Mouse (Mus musculus) liver, postnatal 0 days (tissue): ENCODE measurements at regions not wholly inside any gene's neighbourhood (a gene's known extent, or its start where the extent isn't known, plus 50 kb on each side); places are given as distances from the start of the nearest gene placed in this dataset.

Experiments used
- CTCF ChIP-seq: sonication (generic); IDR thresholded peaks from 2 replicates; pipeline ENCODE4 v1.5.1; 2016; ENCODE audit warnings: antibody characterized with exemption, low read depth
- EP300 ChIP-seq: IDR thresholded peaks from 2 replicates; pipeline ENCODE4 v1.6.1; 2016; ENCODE audit warnings: antibody characterized with exemption, low read depth, mild to moderate bottlenecking

DNA sequence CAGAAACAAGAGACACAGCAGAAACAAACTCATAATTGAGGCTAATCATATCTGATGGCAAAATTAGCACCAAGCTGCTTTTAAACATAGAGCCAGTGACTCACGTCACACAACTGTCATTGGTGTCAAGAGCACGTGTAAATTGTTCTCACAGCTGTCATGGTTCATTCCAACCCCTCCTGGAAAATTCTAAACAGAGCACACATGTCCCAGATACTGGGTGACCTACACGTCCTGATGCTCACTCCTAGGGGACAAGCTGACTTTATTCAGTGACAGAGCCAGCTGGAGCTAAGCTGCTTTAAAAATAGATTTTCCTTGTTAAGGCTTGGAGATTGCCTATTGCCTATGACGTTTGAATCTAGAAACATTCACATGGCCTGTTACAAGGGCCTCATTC is 304.1 kb downstream of the 1500009L16Rik start:
- TF ChIP-seq CTCF (no peak), EP300 (no peak)
